Mouse (Mus musculus) myocyte (in vitro differentiated cells): ENCODE measurements around the gene Glt1d1.

Experiments
- CEBPB ChIP-seq: IDR thresholded peaks from 2 replicates; pipeline ENCODE4 v1.6.1; 2011; ENCODE audit warnings: mild to moderate bottlenecking, moderate library complexity; ENCODE audit not compliant: poor library complexity, insufficient read depth, severe bottlenecking
- E2F4 ChIP-seq: IDR thresholded peaks from one replicate; pipeline ENCODE4 v1.6.1; 2011; ENCODE audit warnings: mild to moderate bottlenecking, control low read depth, moderate library complexity; ENCODE audit not compliant: insufficient read depth
- MAX ChIP-seq: IDR thresholded peaks from one replicate; pipeline ENCODE4 v1.6.1; 2011; ENCODE audit warnings: low read depth, mild to moderate bottlenecking, control low read depth
- MYOG ChIP-seq, 3 experiments: IDR thresholded peaks; one replicate each; pipeline ENCODE4 v1.6.1; 2011; ENCODE audit warnings: control low read depth in 2 of 3, low read depth in 2 of 3, mild to moderate bottlenecking in 2 of 3; ENCODE audit not compliant: insufficient read length in 2 of 3, control insufficient read depth in 1 of 3, insufficient read depth in 1 of 3
- POLR2A ChIP-seq: IDR thresholded peaks from one replicate; pipeline ENCODE4 v1.6.1; 2011; ENCODE audit warnings: low read depth, mild to moderate bottlenecking, control low read depth, moderate library complexity; ENCODE audit not compliant: insufficient read length
- POLR2AphosphoS2 ChIP-seq: IDR thresholded peaks from one replicate; pipeline ENCODE4 v1.6.1; 2011; ENCODE audit warnings: low read depth, control low read depth; ENCODE audit not compliant: insufficient read length
- REST ChIP-seq: IDR thresholded peaks from one replicate; pipeline ENCODE4 v1.6.1; 2011; ENCODE audit warnings: mild to moderate bottlenecking, control low read depth, moderate library complexity; ENCODE audit not compliant: insufficient read depth, insufficient read length
- SRF ChIP-seq: IDR thresholded peaks from one replicate; pipeline ENCODE4 v1.6.1; 2011; ENCODE audit warnings: low read depth; ENCODE audit not compliant: control insufficient read depth, insufficient read length
- TCF12 ChIP-seq: IDR thresholded peaks from one replicate; pipeline ENCODE4 v1.6.1; 2011; ENCODE audit warnings: mild to moderate bottlenecking, control low read depth; ENCODE audit not compliant: poor library complexity, insufficient read depth, severe bottlenecking
- USF1 ChIP-seq: IDR thresholded peaks from one replicate; pipeline ENCODE4 v1.6.1; 2011; ENCODE audit warnings: low read depth, mild to moderate bottlenecking, control low read depth, moderate library complexity

GRCm38 (mm10) chr5:127616884-127617635 lies 15.0 kb upstream of the Glt1d1 start:
- TF ChIP-seq POLR2A (peak; percentile 94), MAX (no peak), CEBPB (no peak), E2F4 (peak; percentile 36), POLR2AphosphoS2 (peak; percentile 86), MYOG (IDR thresholded peaks at IDR 0.05; ENCODE audit: control insufficient read depth in 1 of 3, insufficient read depth in 1 of 3, insufficient read length in 2 of 3, low read depth in 2 of 3) (peak in 1 of 3 experiments; percentile 4), REST (no peak), TCF12 (no peak), SRF (no peak), USF1 (no peak)
